Mouse (Mus musculus) adrenal gland, postnatal 14 days (tissue): ENCODE measurements at regions not wholly inside any gene's neighbourhood (a gene's known extent, or its start where the extent isn't known, plus 50 kb on each side); places are given as distances from the start of the nearest gene placed in this dataset.

Experiments
- DNase-seq: peaks from one replicate; pipeline ENCODE4 v3.0.0; 2021; ENCODE audit warnings: mixed read lengths

GRCm38 (mm10) chr8:89324462-89325247, 280.7 kb upstream of the Sall1 start:
- DNase-seq: no peak

DNA sequence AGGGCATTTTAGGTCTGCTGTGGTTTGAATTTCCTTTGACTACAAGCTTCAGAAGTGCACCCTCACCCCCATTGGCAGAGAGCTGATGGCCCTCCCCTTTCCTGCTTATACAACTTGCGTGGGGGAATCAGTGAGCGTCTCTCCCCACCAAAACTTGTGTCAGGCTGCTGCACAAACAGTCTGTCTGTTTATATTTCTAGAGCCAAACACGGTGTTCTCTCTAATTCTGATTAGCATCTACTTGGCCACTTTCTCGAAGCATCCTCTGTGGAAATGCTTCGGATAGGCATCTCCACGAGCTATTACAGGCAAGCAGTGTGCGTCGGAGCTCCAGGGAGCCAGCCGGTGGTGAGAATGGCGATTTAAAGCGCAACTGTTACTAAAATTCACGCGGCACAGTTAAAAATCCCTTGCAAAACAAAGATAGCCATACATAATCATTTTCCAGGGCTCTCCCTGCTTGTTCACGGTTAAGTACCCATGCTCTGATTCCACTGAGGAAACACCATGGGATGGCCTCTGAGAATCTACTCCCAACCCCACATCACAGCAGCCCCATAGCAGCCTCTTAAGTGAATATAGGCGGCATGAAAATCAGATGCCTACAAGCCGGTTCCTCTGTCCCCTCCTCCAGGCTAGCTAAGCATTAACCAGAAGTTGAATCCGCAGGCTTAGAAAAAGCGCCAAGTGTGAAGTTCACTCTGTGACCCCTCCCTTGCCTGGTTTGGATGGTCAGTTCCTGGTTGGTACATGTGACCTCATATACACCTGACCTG, 273.7 kb upstream of the Sall1 start:
- no peak for DNase-seq

- DNase-seq: no peak
Measured at GRCm38 (mm10) chr8:89316566-89317175, 272.7 kb upstream of the Sall1 start.

DNA sequence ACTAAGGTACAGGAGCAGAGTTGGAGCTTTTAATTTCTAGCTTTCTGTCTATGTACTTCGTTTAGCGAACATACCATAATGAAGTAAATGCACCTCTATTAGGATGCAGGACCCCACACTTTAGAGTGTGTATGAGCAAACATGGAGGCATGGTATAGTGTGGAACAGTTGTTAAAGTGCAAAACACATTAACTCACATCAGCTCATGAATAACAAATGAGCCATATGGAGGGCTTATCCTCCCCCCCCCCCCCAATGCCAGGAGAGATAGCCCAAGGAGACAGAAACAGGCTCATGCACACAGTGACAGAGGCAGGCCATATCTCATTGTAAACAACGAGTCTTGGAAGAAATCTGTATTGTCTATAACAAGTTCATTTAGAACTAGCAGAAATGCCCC, 270.9 kb upstream of the Sall1 start:
- no peak for DNase-seq

GRCm38 (mm10) chr8:89310696-89311214, 266.8 kb upstream of the Sall1 start:
- no peak for DNase-seq

DNA sequence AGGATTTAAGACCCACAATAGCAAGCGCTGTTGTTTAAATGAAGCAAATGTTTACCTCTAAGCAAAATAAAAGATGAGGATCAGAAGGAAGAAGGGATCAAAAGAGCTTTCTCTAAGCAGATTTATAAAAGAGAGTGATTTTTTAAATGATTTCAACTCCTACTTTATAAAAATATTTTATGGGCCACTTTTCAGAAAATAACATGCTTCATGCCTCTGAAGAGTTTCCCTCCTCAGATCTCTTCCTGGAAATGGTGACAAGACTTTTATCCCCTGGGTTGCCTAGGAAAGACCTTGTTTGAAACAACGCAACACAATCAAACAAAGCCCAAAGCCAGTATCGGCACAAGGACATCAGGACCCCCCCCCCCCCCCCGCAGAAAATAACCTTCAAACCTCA, 265.6 kb upstream of the Sall1 start:
- no peak for DNase-seq

DNA sequence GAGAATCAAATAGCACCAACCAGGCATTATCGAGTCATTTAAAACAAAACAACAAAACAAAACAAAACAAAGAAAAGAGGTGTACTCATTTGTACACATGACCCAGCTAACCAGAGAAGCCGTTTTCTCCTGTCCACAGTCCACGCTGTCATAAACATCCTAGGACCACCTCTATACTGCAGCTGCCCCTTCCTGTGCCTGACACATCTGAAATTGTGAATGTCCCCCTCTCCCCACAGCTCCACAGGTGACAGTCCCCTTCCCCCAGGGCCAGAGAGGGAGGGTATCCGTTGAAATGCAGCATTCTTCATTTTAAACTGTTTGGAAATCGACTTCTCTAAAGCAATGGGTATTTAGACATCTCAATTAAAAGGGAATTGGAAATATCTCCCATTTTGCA, 265.0 kb upstream of the Sall1 start:
- no peak for DNase-seq

DNA sequence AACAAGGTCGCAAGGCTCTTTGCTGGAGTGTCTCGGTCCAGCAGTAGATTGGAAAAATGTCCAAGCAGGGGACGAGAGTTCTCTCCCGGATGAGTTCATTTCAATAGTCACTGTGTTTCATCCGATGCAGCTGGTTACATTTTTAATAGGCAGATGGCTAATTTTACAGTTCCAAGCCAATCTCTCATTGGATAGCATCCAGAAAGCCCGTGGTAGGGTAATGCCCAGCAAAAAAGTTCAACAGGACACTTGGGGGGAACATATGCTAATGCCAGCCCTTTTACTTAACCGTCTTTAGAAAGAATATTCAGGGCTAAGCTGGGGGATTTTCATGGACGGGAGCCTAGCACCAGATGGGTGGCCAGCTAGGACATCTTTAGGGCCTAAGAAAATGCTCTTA, 264.6 kb upstream of the Sall1 start:
- no peak for DNase-seq

DNA sequence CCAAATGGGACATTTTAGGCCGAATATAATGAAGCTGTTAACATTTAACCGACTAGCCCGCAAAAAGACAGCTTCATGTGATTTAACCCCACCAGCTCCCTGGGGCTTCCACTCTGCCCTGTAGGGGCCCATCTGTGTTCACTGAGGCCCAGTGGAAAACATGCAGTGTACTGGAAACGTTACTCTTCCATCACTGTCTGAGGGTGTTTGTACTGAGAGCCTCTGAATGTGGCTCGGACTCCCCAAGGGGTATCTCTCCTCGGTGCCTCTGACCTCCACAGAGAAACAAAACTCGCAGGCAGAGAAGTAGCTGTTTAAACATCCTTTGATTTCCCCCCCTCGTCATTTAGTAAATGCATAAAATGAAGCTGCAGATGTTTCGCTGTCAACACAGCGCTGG, 263.6 kb upstream of the Sall1 start:
- DNase-seq: no peak

DNA sequence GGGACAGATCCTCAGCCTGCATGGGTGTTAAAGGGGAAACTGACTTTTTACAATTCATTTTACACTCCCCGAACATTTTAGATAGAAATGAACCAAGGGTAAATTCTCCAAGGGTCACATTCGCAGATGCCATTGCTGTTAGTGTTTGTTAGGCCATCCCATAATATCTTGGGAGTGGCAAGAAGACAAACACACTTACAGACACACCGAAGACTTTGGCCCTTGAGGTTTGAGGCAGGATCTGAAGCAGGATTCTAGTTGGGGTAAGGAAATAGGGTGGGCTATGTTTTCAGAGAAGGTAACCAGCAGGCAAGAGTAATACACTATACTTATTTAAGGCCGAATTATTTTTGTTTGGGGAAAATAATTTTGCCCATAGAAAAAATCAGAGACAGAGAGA, 263.1 kb upstream of the Sall1 start:
- no peak for DNase-seq

DNA sequence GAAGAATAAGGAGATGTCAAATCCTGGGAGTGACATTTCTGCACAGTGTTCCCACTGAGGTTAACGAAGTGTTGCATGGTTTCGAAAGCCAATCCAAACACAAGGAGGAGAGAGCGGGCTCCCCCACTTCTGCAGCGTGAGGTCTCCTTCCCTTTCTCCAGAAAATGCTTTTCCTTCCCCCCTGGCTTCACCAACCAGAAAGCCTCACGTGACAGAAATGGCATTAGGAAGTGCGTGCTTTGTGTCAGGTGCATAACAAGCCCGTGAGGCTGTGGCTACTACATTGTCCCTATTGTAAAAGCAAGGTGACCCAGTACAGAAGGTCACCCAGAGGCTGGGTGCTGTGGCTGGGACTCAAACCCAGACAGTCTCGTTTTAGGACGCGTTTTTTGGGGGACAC, 260.2 kb upstream of the Sall1 start:
- DNase-seq: no peak

DNA sequence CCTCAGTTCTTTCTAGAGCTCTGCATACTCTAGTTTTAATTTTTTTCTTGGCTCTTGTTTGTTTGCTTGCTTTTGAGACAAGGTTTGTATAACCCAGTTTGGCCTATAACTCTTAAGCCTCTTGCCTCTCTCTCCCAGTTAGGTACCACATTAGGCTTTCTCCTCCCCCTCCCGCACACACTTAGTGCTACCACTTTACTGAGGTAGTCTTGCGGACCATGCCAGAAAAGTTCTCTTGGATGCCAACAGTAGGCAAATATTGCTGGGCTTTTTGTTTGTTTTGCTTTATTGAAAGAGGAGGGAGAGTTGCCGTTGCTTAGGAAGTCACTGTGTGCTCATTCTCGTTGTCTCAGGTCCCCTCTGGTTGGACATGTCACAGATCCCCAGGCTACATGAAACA, 259.4 kb upstream of the Sall1 start:
- DNase-seq: no peak

- no peak for DNase-seq
Measured at GRCm38 (mm10) chr8:89299637-89300036, 255.7 kb upstream of the Sall1 start.

- DNase-seq: no peak
Measured at GRCm38 (mm10) chr8:89295686-89296085, 251.7 kb upstream of the Sall1 start.

GRCm38 (mm10) chr8:89289017-89289416, 245.1 kb upstream of the Sall1 start:
- DNase-seq: no peak

DNA sequence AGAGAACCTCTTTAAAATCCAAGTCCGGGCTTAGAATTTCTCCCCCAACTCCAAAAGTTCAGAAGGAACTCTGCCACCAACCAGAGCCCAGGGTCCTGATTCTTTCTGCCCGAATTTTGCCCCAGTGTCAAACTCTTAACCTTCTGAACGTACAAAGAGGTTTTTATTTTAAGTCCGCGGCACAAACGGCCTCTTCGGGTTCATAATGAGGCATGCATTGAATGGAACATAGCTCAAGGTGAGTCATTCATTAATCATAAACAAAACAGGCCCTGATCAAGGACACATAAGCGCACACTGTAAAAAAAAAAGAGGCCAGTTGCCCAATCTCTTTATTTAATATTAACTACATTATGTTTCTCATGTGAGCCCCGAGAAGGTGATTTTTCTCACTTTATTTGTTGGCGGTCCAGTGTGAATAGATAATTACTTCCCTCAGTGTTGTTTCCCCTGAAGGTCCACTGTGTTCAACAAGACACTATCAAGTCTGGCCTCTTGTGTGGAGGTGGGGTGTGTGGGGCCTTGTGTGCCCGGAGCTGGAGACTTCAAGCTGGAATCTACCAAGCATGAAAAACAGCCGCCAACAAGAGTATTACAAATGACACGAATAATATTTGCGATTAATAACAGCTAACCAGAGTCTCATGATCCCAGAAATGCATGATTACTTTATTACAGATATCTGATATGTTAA, 241.1 kb upstream of the Sall1 start:
- DNase-seq: peak; percentile 5

- DNase-seq: no peak
Measured at GRCm38 (mm10) chr8:89283105-89284096, 239.4 kb upstream of the Sall1 start.

DNA sequence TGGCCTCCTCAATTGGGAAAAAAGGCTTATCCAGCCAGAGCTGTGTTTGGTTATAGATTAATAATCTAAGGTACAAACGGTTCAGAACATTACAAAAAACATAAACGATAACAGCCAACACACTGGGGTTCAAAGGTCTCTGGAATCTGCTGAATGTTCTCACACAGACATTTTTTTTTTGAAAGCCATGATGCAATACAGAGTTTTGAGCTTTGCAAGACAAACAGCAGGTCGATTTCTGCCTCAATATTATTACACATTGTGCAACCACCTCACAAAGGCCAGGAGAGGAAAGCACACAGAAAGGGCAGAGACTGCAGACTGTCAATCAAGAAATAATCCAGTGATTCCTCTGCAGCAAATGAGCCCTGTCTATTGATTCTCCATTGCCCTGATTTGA, 235.9 kb upstream of the Sall1 start:
- DNase-seq: no peak

GRCm38 (mm10) chr8:89279142-89279541, 235.2 kb upstream of the Sall1 start:
- no peak for DNase-seq

- no peak for DNase-seq
Measured at GRCm38 (mm10) chr8:89273276-89273675, 229.3 kb upstream of the Sall1 start.

DNA sequence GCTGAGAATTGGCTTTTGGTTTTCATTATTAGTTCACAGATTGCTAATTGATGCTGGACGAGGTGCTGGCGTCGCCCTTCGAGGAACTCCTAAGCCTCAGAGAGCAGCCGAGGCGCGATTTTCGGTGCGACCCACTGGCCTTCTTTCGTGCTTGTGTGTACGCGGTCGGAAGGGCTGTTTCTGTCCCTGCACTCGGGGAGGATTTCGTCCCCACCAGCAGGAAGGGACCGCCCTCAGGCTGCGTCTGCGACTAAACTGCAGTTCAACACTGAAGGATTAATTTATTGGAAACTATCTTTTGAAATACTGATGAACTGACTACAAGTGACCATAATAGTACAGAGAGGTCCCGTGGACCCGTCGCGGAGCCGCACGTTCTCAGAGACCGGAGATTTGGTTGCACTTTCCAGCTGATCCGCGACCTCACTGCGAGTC, 228.4 kb upstream of the Sall1 start:
- peak; percentile 20 for DNase-seq
